Mouse (Mus musculus) megakaryocyte-erythroid progenitor cell, adult 5-6 weeks (primary cell): ENCODE measurements around the gene Pgd. TPM values are rescaled to one million over a fixed set of nuclear protein-coding genes. Genes with fewer than 3 reads are reported as not detected.
"Not testable (repeated sequence)": the region's sequence is repeated elsewhere in the genome, so short reads cannot be mapped to it uniquely, and the experiment has no call there.

ENCODE experiments used
- ATAC-seq: replicated peaks from 2 replicates; pipeline ENCODE4 v1.8.0; 2016; ENCODE audit warnings: mild to moderate bottlenecking, inconsistent platforms; ENCODE audit not compliant: severe bottlenecking, poor library complexity, low FRiP score, low TSS enrichment
- total RNA-seq, 2 experiments: library from RNA; stranded (forward) in 1 of 2; stranded (reverse) in 1 of 2; fragments of 200-1000, 215-1000 nt in 1 of 2; fragments of >200 nt in 1 of 2; fragmentation: Nextera tagmentation in 1 of 2; gene quantifications; 2 replicates each; pipeline ENCODE4 v1.2.3; 2014 to 2017

Pgd gene
- total RNA-seq (2014; fragmentation: Nextera tagmentation) (59.1 and 67.1 TPM in 2 replicates), total RNA-seq (2017) (35.3 and 42.4 TPM in 2 replicates)

DNA sequence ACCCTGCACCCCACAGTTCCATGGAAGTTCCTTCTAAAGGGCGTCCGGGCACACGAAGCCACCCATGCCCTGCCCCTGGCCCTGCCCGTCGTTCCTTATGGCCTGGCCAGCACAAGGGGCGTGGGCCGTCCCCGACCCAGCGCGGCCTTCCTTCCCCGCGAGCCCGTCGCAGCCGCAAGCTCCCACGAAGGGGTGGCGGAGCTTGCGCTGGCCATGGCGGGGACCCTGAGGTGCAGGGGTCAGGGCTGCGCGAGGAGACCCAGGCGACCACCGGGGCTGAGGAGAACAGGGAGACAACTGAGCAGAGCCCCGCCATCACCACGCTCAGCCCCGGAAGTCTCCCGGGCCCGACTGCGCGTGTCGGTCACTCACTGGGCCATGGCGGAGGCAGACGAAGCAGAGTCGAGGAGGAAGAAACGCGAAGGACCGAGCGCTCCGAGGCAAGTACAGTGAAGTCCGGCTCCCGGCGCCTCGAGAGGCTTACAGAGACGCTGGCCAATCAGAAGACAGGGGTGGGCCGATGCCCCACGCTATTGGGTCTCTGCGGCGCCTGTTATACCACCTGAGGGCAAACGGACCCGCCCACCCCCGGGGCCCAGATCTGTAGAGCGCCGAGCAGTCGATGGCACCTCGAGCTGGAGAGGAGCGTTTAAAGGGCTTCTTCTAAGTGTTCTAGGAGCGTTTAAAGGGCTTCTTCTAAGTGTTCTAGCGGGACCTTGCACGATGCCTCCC, at the start of gene Pgd:
Gene Pgd, minus strand, starts transcription at position 557 of the 732 bp plus-strand sequence.
- ATAC-seq = peak; percentile 97

DNA sequence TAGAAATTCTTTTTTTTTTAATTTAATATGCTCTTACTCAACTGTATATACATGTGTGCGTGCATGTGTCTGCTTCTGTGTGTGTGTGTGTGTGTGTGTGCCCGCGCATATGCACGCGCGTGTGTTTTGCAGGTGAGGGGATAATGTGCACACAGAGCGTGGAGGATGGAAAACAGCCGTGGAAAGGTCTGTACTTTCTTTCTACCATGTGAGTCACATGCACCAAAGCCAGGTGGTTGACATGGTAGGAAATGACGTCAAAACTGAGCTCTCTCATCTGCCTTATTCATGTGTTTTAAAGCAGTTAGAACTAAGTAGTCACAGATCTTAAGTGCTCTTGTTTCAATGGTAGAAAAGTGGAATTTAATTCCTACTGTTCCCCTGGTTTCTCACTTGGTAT, 49.4 kb upstream of the Pgd start:
- ATAC-seq = no peak

DNA sequence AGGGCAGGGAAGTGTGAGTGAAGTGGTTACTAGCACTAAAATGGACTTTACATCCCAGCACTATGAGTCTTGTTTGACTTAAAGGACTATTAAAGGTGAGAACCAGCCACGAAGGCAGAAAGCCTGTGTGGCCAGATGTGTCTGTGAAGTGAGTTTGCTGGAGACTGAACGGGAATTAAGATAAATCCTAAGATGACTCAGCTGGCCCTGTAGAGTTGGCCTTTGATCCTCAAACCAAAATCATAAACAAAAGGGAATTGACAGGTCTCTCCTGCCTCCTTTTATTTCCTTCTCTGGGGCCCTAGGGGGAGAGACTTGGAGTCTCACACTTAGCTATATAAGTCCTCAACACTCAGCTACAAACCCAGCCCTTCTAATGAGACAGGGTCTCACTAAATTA, 48.8 kb upstream of the Pgd start:
- no peak for ATAC-seq

DNA sequence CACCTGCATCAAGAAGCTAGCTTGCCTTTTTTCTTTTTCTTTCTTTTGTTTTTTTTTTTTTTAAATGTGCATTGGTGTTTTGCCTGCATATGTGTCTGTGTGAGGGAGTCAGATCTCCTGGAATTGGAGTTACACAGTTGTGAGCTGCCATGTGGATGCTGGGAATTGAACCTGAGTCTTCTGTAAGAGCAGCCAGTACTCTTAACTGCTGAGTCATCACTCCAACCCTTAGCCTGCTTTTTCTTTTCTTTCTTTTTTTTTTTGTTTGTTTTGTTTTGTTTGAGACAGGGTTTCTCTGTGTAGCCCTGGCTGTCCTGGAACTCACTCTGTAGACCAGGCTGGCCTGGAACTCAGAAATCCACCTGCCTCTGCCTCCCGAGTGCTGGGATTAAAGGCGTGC, 47.9 kb upstream of the Pgd start:
- not testable (repeated sequence) for ATAC-seq

DNA sequence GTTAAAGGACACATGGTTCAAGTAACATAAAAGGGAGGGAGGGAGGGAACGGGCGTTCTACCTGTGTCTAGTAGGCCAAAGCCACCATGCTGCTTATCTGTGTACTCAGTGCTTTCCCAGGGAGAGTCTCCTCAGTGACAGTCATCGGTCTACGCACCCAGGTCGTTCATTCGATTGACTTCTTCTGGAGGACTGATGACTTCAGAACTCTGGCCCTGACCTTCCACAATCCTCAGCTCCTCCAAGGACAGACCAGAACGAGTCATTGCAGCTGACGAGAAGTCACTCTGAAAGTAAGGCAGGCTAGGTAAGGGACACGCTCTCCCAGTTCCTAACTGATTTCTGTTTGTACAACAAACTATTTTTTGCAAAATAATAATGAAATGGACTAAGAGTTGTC, 46.9 kb upstream of the Pgd start:
- no peak for ATAC-seq

DNA sequence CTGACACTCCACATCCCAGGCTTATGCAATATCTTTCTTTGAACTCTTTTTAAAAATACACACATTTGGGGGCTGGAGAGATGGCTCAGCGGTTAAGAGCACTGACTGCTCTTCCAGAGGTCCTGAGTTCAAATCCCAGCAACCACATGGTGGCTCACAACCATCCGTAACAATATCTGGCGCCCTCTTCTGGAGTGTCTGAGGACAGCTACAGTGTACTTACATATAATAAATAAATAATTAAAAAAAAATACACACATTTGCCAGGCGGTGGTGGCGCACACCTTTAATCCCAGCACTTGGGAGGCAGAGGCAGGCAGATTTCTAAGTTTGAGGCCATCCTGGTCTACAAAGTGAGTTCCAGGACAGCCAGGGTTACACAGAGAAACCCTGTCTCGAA, 44.9 kb upstream of the Pgd start:
- not testable (repeated sequence) for ATAC-seq

DNA sequence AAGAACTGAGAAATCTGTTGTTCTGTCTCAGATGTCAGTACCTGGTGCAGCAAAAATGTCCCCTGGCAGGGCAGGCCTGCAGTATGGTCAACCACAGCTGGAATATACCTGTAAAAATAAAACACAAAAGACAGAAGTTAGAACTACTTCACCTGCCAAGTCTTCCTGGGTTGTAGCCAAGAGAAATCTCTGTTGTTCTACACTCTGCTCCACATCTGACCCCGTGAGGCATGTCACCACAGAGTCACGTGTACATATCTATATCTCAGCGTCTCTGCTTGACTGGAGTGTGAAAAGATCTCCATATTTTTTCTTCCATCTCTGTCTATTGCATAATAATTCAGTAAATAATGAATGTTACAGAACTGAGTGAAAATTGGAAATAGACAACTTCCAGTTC, 35.9 kb upstream of the Pgd start:
- no peak for ATAC-seq

DNA sequence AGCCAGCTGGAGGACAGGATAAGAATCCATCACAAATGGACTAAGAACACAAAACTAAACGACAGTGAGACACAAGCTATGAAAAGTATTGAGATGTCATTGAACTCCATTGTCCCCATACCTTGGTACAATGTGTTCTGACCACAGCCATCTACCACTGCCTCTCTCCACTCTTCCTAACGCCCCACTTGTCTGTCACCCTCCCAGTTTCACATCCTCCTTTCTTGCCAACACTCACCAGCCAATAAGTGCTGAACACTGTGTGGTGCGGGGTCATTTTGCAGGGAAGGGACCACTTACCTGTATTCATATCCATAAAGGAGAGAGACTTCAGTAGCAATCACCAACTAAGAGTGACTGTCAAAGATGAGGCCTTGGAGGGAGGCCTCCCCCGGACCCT, 34.5 kb upstream of the Pgd start:
- no peak for ATAC-seq

DNA sequence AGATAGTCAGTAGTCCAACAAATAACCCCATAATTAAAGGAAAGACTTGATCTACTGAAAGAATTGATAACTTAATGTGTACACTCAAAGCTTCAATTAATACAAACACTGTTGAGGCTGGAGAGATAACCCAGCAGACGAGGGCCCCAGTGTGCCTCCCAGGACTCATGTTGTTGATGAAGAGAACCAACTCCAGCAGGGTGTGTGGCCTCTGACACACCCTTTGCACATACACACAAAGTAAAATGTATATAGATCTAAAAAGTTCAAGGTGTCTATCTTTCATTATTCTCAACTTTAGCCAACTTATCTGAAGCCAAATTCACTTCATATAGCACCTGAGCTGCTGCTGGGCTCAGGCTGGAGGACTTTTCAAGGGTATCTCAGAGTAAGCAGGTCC, 30.6 kb upstream of the Pgd start:
- no peak for ATAC-seq

DNA sequence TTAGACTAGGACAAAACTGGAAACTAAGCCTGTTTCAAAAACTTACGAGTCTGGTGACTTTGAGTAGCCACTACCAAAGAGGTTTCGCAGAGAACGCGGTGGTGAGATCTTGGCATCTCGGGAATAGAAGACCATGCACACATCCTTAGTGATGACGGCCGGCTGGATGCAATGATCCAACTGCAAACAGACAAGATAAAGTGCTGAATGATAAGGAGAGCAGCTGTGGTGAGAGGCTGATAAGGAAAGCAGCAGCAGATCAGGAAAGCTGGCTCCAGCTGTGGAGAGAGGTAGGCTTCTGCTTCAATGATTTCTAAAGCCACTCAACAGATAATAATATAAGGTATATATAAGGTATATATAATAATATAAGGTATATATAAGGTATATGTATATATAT, 24.5 kb upstream of the Pgd start:
- no peak for ATAC-seq

DNA sequence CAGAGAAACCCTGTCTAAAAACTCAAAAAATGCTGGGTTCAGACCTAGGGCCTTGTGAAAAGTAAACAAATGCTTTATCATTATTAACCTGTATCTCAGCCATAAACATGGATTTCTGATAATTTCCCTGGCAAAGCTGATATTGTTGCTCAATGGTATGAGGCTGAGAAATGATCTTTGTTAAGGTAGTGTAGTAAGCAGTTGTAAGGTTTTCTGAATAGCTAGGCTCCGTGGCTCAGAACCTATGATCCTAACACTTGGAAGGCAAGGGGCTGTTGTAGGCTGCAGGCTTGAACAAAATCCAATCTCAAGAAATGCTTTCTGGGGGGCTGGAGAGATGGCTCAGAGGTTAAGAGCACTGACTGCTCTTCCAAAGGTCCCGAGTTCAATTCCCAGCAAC, 22.0 kb upstream of the Pgd start:
- no peak for ATAC-seq

DNA sequence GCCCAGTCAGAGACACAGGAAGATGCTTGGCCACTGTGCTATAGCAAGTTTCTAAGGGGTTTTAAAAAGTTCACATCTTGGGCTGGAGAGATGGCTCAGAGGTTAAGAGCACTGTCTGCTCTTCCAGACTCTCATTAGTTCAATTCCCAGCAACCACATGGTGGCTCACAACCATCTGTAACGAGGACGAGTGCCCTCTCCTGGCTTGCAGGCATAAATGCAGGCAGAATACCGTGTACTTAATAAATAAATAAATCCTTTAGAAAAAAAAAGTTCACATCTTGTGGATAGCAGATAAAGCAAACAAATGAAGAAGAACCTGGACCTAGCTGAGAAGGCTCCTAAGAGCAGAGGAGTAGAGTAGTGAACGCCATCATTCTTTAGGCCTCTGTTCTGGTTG, 16.2 kb upstream of the Pgd start:
- ATAC-seq = no peak

DNA sequence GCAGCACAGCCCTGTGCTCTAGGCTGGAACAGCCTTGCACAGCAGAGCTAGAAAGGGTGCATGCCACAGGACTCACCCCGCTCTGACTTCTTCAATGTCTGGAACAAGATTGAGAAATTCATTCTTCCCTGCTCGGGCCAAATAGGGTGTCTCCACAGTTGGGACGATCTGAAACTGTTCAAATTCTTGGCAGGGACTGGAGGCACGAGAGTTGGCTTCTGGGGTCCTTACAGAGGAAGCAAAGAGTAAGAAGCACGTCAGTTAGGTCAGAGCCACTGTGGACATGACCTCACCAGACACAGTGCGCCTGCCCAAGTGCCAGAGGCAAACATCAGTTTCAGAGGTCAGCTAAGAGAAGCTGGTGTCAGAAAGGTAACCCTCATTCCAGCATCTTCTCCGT, 15.6 kb upstream of the Pgd start:
- no peak for ATAC-seq

DNA sequence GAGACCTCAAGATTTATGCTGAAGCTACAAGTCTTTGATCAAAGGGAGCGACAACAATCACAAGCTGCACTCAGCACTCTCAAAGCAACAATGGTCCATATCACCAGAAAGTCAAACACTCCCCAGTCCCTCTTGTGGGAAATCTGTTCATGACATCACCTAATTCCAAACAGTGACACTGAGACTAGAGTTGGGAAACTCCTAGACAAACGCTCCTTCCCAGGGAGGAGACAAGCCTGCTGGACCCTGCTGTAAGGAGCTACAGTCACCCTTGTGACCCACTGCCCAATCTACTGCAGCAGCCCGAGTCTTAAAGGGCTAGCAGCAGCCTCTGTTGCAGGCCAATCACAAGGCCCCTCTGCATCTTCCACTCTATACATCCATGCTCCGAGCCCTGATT, 13.0 kb upstream of the Pgd start:
- no peak for ATAC-seq

DNA sequence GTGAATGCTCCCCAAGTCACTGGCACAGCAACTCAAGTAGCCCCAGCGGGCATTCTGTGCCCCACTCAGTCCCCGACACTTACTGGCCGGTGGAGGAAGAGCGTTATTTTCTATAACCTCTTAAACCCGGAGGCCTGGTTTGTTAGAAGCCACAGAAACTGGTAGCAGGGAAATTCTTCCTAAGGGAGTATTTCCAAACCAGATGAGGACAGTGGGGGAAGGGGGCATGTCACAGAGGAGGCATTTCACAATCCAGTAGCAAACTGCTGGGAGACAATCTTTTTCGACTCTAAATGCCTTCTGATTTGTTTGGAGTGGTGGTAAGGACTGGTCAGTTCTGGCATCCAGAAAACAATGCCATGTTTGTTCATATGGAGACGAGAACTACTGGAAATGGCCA, 12.6 kb upstream of the Pgd start:
- ATAC-seq = no peak

DNA sequence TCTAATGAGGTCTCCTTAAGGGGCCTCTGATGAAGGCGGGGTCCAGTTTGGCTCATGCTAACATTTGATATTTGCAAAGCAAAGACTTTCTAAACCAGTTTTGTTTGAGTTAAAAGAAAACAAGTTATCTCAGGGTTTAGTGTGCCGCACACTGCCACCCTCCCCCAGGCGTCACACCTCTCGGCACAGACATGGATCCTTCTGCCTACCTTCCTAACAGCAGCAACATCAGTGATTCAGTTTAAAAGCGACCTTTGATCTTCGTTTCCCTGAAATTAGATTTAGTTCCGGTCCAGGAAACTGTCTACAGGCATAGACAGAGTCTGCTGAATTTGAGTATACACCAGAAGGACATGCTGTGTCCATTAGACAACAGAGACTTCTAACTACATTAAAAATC, 11.8 kb upstream of the Pgd start:
- ATAC-seq = no peak

DNA sequence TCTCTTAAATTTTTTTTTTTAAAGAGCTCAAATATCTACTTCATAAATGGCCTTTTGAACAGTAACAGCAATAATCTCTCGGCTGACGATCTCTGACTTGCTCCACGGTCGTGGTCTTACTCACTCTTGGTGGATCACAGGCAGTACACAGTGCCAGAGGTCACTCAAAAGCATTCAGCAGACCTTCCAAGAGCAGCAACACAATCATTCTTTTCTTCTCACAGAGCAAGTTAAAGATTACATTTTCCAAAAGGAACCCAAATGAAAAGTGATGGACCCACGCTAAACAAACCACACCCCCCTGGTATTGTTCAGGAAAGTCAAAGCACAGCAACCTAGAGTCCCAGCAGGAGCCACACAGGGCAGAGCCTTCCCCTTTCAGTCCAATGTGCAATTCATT, 10.5 kb upstream of the Pgd start:
- ATAC-seq = no peak

DNA sequence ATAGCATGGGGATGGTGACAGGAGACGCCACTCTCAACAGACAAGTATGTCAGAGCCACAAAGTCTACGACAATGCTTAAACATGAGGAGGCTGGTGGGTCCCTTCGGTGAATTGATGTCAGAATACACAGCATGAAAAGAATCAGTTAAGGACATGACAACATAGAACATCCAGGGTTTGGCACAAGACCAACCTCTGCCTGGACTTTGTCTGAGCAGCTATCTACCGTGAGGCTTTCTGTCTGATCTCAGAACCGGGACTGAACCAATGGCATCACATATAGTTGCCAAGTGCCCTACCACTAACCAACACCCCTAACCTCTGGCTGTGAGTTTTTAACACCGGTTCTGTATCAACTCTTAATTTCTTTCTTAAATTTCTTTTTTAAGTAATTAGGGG, 10.1 kb upstream of the Pgd start:
- no peak for ATAC-seq

DNA sequence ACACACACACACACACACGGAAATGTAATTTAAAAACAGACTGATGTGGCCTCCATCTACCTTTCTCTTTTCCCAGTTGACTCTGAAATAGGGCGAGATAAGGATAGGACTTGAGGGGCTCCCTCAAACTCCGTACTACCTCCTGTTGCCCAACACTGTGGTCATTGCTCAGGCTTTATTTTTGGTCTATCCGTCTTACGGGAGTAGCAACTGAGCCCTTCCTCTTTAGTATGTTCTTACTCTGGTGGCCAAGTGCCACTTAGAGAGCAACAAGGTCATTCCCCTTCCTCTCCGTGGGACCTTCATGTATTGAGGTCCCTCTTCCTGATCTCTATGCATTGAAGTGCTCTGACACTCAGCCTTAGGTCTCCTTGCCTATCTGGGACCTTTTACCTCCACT, 7.1 kb upstream of the Pgd start:
- no peak for ATAC-seq

DNA sequence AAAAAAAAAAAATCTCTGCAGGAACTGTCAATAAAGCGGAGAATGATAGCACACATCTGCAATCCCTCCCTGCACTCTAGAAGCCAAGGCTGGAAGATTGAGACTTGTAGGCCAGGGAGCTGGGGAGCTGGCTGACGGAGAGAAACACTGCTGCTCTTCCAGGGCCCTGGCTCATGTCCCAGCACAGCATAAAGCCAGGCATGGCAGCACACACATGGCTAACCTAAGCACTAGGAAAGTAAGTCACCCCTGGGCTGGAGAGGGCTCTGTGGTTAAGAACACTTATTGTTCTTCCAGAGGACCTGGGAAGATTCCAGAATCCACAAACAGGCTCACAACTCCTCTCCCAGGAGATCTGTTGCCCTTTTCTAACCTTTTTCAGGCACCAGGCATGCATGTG, 6.1 kb upstream of the Pgd start:
- ATAC-seq = no peak

DNA sequence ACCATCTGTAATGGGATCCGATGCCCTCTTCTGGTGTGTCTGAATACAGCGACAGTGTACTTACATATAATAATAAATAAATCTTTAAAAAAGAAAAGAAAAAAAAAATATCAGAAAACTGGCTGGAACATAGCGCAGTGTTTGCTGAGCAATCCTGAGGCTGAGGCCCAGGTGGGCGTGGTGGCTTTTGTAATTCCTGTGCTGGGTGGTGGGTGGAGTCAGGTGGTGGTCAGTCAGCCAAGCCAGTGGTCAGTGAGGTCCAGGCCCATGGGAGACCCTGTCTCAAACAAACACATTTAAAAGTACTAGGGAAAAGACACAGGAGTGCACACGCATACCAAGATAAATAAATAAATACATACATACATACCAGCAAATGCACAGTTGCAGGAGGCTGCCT, 5.5 kb upstream of the Pgd start:
- no peak for ATAC-seq

DNA sequence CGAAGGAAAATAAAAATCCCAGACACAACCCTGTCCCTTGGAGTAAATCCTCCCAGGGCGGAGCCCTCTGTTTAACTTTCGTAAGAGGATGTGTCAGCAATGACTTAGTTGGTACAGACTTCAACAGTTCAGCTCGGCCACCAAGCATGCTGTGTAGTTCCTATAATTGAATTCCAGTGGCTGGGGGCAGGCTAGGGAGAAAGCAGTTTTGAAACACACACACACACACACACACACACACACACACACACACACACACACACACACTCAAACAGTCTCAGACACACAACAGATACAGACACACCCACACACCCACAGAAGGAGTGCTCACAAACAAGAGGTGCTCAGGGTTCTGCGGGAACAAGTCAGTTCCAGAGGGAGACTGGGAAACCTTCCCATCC, 5.0 kb upstream of the Pgd start:
- no peak for ATAC-seq
